Mouse (Mus musculus): Measurements from ENCODE around the gene Cyth3.

DNA sequence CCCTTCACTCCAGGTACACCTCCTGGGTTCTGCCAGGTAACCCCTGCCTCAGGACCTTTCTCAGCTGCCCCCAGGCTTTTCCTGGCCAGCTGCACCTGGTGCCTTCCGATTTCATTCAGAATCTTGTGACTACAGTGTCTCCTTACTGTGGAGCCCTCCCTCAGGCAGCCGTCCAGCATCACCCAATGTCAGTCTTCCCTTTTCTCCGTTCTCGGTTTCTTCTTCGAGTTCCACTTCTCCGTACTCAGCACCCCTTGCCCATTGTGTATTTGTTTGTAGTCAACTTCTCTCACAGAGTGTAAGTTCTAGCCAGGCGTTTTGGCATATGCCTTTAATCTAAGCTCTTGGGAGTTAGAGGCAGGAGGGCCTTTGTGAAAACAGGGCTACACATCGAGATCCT, 7.4 kb downstream of the Cyth3 start:
- no peak for TF ChIP-seq POLR2A (IDR thresholded peaks at IDR 0.05; ENCODE audit: borderline replicate concordance, control insufficient read depth, low read depth, low read length)
- TF ChIP-seq CTCF (IDR thresholded peaks at IDR 0.05; ENCODE audit: control insufficient read depth, insufficient read depth, low read length), result no peak

All from bone marrow, adult 2 months (tissue).